Mouse (Mus musculus) layer of hippocampus, postnatal 25 days (tissue): Measurements from ENCODE around the gene Lgals2. TPM values are rescaled to one million over a fixed set of nuclear protein-coding genes. Genes with fewer than 3 reads are reported as not detected.
A peak's percentile ranks its signal among the peaks of the same experiment; 100 is the strongest.

ENCODE experiments used
- DNase-seq, 2 experiments: peaks; one replicate each; pipeline ENCODE4 v3.0.0; 2022; ENCODE audit warnings: mixed read lengths in 2 of 2, low spot score in 1 of 2; ENCODE audit errors: extremely low spot score in 1 of 2
- total RNA-seq, 2 experiments: library from RNA; stranded (reverse); gene quantifications; 2 replicates each; pipeline ENCODE4 v1.2.3; 2021

The Lgals2 gene
- total RNA-seq, 2 experiments from 2014 or later = not detected

- DNase-seq = no peak
These were observed 9.5 kb downstream of the Lgals2 start for GRCm38 (mm10) chr15:78845867-78846266.

- DNase-seq = no peak
These were observed 10.0 kb downstream of the Lgals2 start for GRCm38 (mm10) chr15:78845321-78845720.

GRCm38 (mm10) chr15:78844791-78845190, 10.5 kb downstream of the Lgals2 start:
- DNase-seq = no peak

- no peak for DNase-seq
These were observed 11.5 kb downstream of the Lgals2 start for GRCm38 (mm10) chr15:78843581-78844469.

- no peak for DNase-seq
These were observed 12.8 kb downstream of the Lgals2 start, which contains the start of gene Cdc42ep1 for GRCm38 (mm10) chr15:78842371-78843163. Gene Cdc42ep1, plus strand, starts transcription at chr15:78842624.

- no peak for DNase-seq
These were observed 14.1 kb downstream of the Lgals2 start for GRCm38 (mm10) chr15:78841161-78841790.

- DNase-seq = no peak
These were observed 14.6 kb downstream of the Lgals2 start for GRCm38 (mm10) chr15:78840751-78841150.

- DNase-seq = no peak
These were observed 15.1 kb downstream of the Lgals2 start for GRCm38 (mm10) chr15:78840241-78840640.

- no peak for DNase-seq
These were observed 15.6 kb downstream of the Lgals2 start for GRCm38 (mm10) chr15:78839744-78840143.

GRCm38 (mm10) chr15:78836086-78836621, 19.2 kb downstream of the Lgals2 start:
- DNase-seq = no peak

GRCm38 (mm10) chr15:78835200-78836085, 19.9 kb downstream of the Lgals2 start:
- no peak for DNase-seq

- no peak for DNase-seq
These were observed 20.9 kb downstream of the Lgals2 start for GRCm38 (mm10) chr15:78834233-78835005.

GRCm38 (mm10) chr15:78833582-78833981, 21.7 kb downstream of the Lgals2 start:
- DNase-seq = no peak

GRCm38 (mm10) chr15:78832701-78833123, 22.6 kb downstream of the Lgals2 start:
- peak in 1 of 2 experiments; percentile 56 for DNase-seq

GRCm38 (mm10) chr15:78831720-78832657, 23.3 kb downstream of the Lgals2 start:
- no peak for DNase-seq

- DNase-seq = no peak
These were observed 24.3 kb downstream of the Lgals2 start for GRCm38 (mm10) chr15:78830742-78831719.
